Mouse (Mus musculus) erythroblast, embryonic 14.5 days (primary cell): ENCODE measurements at regions not wholly inside any gene's neighbourhood (a gene's known extent, or its start where the extent isn't known, plus 50 kb on each side); places are given as distances from the start of the nearest gene placed in this dataset.

Source experiments
- GATA1 ChIP-seq: IDR thresholded peaks from 2 replicates; pipeline ENCODE4 v1.6.1; 2012; ENCODE audit warnings: low read length, inconsistent platforms, mixed read lengths
- TAL1 ChIP-seq: IDR thresholded peaks from 3 replicates; pipeline ENCODE4 v1.6.1; 2012; ENCODE audit warnings: low read length, inconsistent platforms, mixed read lengths

DNA sequence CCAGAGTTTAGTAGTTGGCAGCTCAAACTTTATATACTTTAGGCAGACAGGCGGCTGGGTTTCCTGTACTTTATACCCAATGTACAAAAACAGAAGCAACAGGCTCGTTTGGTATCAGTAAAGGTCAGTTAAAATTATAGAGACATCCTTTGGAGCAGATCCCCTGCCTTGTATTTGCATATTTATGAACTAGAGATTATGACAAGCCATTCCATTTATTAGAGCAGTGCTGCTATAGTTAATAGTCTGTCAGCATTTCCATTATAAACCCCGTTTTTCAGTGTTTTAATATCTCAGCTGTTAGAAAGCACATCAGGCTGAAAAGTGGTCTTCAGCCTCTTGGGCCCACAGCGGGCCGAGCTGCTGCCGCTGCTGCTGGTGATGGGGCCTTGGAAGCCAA lies 96.7 kb downstream of the Lmo4 start:
- TF ChIP-seq GATA1 = no peak
- no peak for TF ChIP-seq TAL1
